Mouse (Mus musculus) urinary bladder, postnatal 25 days (tissue): ENCODE measurements around the gene Aifm2.
A peak's percentile ranks its signal among the peaks of the same experiment; 100 is the strongest.

Experiments used
- DNase-seq: peaks from one replicate; pipeline ENCODE4 v3.0.0; 2022; ENCODE audit warnings: low spot score

The Aifm2 gene

GRCm38 (mm10) chr10:61714771-61715461 is at the start of gene Aifm2:
Aifm2 (plus strand) TSS chr10:61715263.
- peak; percentile 62 for DNase-seq

GRCm38 (mm10) chr10:61665651-61666050 is 49.4 kb upstream of the Aifm2 start:
- no peak for DNase-seq

GRCm38 (mm10) chr10:61669289-61669688 is 45.8 kb upstream of the Aifm2 start:
- no peak for DNase-seq

GRCm38 (mm10) chr10:61669896-61670295 is 45.2 kb upstream of the Aifm2 start:
- no peak for DNase-seq

GRCm38 (mm10) chr10:61670758-61671157 is 44.3 kb upstream of the Aifm2 start:
- no peak for DNase-seq

- DNase-seq: no peak
These were observed 39.1 kb upstream of the Aifm2 start for GRCm38 (mm10) chr10:61675935-61676334.

GRCm38 (mm10) chr10:61679545-61679944 is 35.5 kb upstream of the Aifm2 start:
- no peak for DNase-seq

GRCm38 (mm10) chr10:61680015-61680913 is 34.8 kb upstream of the Aifm2 start, which contains the start of gene Sar1a:
Sar1a (plus strand) TSS chr10:61680299.
- DNase-seq: peak; percentile 98

GRCm38 (mm10) chr10:61689405-61689804 is 25.7 kb upstream of the Aifm2 start:
- no peak for DNase-seq

GRCm38 (mm10) chr10:61693563-61693962 is 21.5 kb upstream of the Aifm2 start:
- no peak for DNase-seq

- DNase-seq: peak; percentile 89
These were observed 20.0 kb upstream of the Aifm2 start, which contains the start of gene Tysnd1 for GRCm38 (mm10) chr10:61694870-61695670. Tysnd1 (plus strand) TSS chr10:61695514.

GRCm38 (mm10) chr10:61695703-61696559 is 19.1 kb upstream of the Aifm2 start:
- DNase-seq: no peak

- no peak for DNase-seq
These were observed 18.6 kb upstream of the Aifm2 start for GRCm38 (mm10) chr10:61696560-61696823.

GRCm38 (mm10) chr10:61697028-61697427 is 18.0 kb upstream of the Aifm2 start:
- no peak for DNase-seq

- DNase-seq: no peak
These were observed 10.4 kb upstream of the Aifm2 start for GRCm38 (mm10) chr10:61704663-61705062.

GRCm38 (mm10) chr10:61706412-61707375 is 8.4 kb upstream of the Aifm2 start:
- no peak for DNase-seq

- DNase-seq: no peak
These were observed 1.5 kb upstream of the Aifm2 start for GRCm38 (mm10) chr10:61713601-61714000.

GRCm38 (mm10) chr10:61714146-61714545 is 917 bp upstream of the Aifm2 start:
- no peak for DNase-seq

- no peak for DNase-seq
These were observed 387 bp downstream of the Aifm2 start for GRCm38 (mm10) chr10:61715462-61715837.
